Mouse (Mus musculus) spleen, embryonic (tissue): ENCODE results near the gene Calm3.

Experiments
- CTCF ChIA-PET: fragments of 350-600 bp; sonication (Branson Sonifier 250); formaldehyde crosslinking; loops from one replicate; lab custom pipeline; 2022; lab: Charles Lee

Gene Calm3

DNA sequence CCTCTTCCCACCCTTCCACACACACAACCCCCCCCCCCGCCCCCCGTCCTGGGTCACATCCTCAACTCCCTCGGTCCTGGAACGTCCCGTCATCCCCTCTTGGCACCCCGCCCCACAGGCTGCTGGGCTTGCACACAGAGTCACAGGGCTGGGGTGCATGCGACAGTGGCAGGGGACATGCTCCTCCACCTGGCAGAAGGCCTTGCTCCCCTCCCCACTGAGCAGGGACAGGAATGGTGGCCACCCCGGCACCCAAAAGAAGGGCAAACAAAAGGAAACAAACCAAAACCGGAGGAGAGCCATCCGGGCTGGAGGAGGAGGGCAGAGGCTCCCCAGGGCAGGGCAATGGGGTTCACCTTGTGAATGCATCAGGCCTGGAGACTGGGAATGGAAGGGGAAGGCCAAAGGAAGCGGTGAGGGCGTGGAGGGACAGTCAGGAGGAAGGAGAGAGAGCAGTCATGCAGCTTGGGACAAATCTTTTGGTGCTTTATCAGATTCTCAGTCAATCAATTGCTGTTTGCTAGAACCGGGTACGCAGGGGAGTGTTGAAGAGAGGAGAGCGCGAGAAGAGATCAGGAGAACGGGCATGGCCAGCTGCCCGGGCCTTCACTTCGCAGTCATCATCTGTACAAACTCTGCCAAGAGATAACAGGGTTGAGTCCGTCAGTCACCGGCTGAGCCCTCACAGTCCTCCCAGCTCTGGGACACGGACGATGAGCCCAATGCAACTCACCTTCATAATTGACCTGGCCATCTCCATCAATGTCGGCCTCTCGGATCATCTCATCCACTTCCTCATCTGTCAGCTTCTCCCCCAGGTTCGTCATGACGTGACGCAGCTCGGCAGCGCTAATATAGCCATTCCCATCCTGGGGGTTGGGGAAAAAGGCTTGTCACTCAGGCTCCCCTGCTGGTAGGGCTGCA, 7.3 kb downstream of the Calm3 start:
- CTCF ChIA-PET = no interaction called here

DNA sequence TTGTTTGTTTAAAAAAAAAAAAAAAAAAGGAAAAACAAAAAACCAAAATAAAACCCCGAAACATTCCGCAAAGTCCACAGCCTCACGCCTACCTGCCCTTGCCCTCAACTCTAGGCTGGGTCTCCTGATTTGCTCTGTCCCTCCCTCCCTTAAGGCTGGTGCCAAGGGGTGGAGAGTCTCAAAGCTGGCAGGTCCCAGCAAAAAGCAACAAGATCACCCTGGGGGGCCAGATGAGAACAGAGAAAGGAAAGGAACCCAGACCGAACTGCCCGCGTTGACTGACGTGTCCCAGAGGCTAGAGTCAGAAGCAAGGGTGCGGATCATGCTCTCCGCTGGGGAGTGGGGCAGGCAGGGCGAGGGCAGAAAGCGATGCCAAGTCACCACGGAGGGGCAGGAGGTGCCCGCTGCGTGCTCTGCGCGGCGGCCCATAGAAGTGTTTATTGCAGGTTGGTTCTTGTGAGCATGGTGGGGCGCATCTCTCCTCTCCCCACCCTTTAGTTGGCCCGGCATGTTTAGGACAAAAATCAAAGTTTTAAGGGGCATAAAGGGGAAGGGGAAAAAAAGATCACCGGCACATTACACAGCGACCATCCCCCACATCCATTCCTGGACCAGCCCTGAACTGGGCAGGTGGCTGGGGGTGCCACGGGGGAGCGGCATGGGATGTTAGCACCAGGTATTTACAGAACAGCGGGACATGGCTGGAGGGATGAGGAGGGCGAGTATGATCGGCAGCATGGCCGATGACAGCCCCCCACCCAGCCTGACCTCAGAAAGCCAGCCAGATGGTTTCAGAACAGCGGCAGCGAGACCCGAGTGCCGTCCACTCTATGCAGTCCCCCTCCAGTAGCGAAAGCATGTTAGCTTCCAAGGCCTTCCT, 8.2 kb downstream of the Calm3 start:
- CTCF ChIA-PET = no interaction called here

DNA sequence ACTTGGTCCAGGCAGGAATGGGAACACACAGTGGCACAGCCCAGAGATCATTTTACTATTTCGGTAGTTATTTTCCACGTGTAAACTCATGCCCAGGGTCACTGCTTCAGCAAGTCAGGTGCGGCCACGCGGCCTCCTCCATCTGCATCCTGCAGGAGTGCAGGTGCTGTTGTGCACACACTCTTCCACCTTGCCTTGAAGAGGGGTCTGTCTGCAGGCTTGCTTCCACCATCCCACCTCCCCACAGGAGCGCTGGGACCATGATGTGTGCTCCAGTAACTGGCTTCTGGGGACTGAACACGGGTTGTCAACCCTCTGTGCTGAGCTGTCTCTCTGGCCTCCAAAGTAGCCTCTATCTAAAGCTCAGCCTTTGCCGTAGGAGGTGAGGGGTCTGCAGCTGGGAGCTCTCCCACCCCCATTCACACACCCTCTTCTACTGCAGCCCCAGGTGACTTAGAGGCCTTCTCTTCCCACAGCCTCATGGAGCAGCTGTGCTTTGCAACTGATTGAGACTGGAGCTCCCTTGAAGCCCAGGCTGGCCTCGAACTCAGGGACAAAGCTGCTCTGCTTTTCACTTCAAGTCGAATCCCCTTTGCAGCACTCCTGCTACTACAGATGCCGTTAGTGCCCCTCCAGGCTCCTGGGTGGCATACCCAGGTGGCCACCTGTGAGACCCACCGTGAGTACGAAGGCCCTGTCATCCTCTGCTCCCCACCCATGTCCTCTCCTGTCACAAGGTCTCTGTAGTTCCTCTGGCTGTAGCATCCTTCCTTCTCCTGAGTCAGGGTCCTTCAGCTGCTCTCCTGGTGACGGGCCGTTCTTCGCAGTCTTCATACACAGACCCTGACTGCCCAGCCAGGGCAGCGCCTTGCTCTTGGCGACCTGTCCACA, 9.2 kb downstream of the Calm3 start:
- CTCF ChIA-PET = no interaction called here

- CTCF ChIA-PET = interaction anchor here (0.6 to 1.6 kb wide), 4 partner anchors 18 to 795 kb away, joined by 3 to 8 read pairs (median 5); no protein-coding TSS in a partner anchor
Observed at GRCm38 (mm10) chr7:16913806-16914452, 10.0 kb downstream of the Calm3 start.

DNA sequence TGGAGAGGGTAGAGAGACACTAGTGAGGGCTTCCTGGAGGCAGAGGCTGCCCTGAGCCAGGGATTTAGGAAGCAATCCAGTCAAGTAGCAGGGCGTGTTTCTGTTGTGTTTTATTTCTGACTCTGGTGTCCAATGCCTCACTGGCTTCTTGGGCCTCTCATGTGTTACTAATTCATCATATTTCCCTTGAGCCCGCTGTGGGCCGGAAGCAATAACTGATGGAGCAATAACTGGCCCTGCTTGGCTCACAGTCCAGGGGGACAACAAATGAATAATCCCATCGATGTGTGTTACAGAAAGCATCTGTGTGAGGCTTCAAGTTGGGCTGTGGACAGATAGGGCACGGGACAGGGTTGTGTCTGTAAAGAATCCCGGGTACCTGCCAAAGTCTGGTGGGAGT, 11.6 kb downstream of the Calm3 start:
- CTCF ChIA-PET = interaction anchor here (0.6 kb wide), 1 partner anchor 8 kb away, joined by 10 read pairs; no protein-coding TSS in a partner anchor

DNA sequence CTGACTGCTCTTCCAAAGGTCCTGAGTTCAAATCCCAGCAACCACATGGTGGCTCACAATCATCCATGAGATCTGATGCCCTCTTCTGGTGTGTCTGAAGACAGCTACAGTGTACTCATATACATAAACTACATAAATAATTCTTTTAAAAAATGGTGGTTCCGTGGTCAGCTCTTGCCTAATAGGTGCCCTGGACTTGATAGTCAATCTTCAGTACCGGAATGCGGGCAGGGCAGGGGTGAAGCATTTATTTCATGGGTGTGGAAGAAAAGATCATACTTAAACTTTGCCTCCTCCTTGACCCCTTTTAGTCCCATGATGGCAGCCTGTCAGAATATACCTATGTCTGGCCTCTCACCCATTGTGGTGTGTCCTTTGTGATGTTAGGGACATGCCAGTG, 12.0 kb downstream of the Calm3 start:
- CTCF ChIA-PET = interaction anchor here (0.6 kb wide), 1 partner anchor 8 kb away, joined by 10 read pairs; no protein-coding TSS in a partner anchor

- CTCF ChIA-PET = no interaction called here
Observed at GRCm38 (mm10) chr7:16909909-16910308, 14.0 kb downstream of the Calm3 start.

DNA sequence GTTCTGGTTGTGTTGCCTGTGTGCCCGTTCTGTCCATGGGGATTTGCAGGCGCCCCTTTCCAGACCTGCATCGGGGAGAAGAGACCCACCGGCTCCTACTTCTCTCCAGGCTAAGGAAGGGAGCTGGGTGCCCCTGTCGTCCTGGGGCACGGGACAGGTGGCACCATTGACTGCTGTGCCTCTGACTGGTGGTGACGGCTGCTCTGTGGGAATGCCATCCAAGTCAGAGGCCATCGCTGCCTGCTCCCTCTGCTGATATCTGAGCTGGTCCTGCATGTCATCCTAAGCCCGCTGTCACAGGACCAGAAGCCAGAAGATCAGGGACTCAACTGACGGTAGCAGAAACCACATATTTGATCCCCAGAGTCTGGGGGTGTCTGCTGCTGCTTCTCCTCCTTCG, 15.1 kb downstream of the Calm3 start:
- CTCF ChIA-PET = no interaction called here

- CTCF ChIA-PET = no interaction called here
Observed at GRCm38 (mm10) chr7:16908367-16908766, 15.5 kb downstream of the Calm3 start.

GRCm38 (mm10) chr7:16907842-16908241, 16.1 kb downstream of the Calm3 start:
- CTCF ChIA-PET = no interaction called here

GRCm38 (mm10) chr7:16906889-16907559, 16.9 kb downstream of the Calm3 start:
- CTCF ChIA-PET = no interaction called here

GRCm38 (mm10) chr7:16906281-16906680, 17.6 kb downstream of the Calm3 start, which contains the start of gene Ptgir:
Ptgir (plus strand) TSS chr7:16906490.
- CTCF ChIA-PET = no interaction called here

GRCm38 (mm10) chr7:16905491-16906021, 18.4 kb downstream of the Calm3 start:
- CTCF ChIA-PET = no interaction called here

GRCm38 (mm10) chr7:16904120-16904675, 19.7 kb downstream of the Calm3 start:
- CTCF ChIA-PET = no interaction called here

DNA sequence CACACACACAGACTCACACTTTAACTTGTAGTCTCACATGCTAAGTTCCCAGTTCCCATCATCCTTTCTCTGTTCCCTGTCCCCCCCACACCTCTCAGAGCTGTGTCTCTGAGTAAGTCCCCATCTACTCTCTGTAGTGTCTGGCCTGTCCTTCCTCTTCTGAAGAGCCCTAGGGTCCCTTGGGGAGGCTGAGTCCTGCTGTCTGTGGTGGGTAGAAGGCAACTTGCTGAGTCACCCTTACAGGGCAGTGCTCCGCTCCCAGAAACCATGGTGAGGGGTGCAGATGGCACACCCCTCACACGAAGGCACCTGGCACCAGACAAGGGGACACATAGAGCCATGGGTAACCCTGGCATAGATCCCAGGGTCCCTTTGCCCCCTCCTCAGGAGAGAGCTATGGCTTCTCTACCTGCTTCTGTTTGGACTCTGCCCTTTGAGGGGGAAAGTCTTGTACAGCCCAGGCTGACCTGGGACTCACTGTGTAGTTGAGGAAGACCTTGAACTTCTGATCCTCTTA, 20.4 kb downstream of the Calm3 start:
- CTCF ChIA-PET = no interaction called here

DNA sequence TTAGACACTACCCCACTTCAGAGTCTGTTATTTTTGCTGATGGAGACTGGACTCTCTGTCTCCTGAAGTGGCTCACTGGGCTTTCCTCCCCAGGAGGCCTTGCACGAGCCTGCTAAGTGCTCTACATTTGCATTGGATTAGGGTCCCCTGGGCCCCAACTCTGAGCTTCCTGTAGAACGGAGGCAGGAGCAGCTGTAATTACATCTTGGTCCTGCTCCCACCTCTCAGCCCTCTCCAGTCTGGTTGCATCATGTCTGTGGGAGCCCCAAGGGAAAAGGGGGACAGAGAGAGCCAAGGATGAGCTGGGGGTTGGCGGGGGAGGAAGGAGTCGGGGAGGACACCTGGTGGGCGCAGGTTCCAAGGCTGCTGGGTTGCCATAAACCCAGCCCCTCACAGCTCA, 23.4 kb downstream of the Calm3 start:
- CTCF ChIA-PET = no interaction called here

DNA sequence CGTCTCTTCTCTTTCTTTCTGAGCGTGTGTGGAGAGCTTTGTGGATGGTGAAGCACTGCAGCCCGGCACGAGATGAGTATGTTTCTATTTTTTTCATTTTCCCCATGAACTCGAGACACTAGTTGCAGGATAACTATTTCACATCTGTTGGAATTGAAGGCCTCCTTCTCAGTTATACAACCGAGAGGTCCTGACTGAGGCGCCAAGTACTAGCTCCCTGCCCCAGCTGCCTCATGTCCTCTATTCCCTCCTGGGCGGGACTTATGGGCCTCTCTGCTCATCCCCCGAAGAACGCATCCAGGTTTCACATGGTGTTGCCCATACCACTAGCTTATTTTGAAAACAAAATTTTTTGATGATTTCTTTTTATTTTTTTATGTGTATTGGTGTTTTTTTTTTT, 28.4 kb downstream of the Calm3 start:
- CTCF ChIA-PET = interaction anchor here (0.6 to 1.9 kb wide), 8 partner anchors 18 to 160 kb away, joined by 3 to 21 read pairs (median 5); no protein-coding TSS in a partner anchor

DNA sequence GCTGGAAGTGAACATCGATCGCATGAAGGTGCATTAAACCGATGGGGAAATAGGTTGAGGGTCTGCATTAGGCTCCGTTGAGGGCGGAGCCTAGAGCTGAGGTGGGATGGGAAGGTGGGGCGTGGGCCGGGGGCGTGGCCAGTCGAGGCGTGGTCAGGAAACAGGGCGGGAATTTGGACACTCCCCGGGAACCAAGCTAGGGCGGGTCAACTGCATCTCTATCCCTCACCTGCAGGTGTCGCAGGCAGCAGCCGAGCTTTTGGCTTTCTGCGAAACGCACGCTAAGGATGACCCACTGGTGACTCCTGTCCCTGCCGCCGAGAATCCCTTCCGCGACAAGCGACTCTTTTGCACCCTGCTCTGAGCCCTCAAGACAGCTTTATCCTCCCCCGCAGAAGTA, 28.9 kb downstream of the Calm3 start:
- CTCF ChIA-PET = interaction anchor here (0.5 to 1.9 kb wide), 8 partner anchors 16 to 160 kb away, joined by 3 to 21 read pairs (median 5); no protein-coding TSS in a partner anchor

- CTCF ChIA-PET = interaction anchor here (0.5 to 1.4 kb wide), 2 partner anchors 17 to 21 kb away, joined by 3 to 7 read pairs; no protein-coding TSS in a partner anchor
Observed at GRCm38 (mm10) chr7:16894279-16894678, 29.6 kb downstream of the Calm3 start.
